Mouse (Mus musculus) heart, adult 2 months (tissue): ENCODE data around the gene Fam173b.

ENCODE experiments used
- CTCF ChIP-seq: fragments of 200-600 bp; IDR thresholded peaks from 2 replicates; pipeline ENCODE4 v1.8.1; 2022; ENCODE audit warnings: antibody characterized with exemption, mild to moderate bottlenecking, moderate library complexity
- POLR2A ChIP-seq: fragments of 200-500 bp; IDR thresholded peaks from 2 replicates; pipeline ENCODE4 v1.6.1; 2011; ENCODE audit warnings: mild to moderate bottlenecking, low read depth, low read length, control low read depth; ENCODE audit not compliant: insufficient read depth

DNA sequence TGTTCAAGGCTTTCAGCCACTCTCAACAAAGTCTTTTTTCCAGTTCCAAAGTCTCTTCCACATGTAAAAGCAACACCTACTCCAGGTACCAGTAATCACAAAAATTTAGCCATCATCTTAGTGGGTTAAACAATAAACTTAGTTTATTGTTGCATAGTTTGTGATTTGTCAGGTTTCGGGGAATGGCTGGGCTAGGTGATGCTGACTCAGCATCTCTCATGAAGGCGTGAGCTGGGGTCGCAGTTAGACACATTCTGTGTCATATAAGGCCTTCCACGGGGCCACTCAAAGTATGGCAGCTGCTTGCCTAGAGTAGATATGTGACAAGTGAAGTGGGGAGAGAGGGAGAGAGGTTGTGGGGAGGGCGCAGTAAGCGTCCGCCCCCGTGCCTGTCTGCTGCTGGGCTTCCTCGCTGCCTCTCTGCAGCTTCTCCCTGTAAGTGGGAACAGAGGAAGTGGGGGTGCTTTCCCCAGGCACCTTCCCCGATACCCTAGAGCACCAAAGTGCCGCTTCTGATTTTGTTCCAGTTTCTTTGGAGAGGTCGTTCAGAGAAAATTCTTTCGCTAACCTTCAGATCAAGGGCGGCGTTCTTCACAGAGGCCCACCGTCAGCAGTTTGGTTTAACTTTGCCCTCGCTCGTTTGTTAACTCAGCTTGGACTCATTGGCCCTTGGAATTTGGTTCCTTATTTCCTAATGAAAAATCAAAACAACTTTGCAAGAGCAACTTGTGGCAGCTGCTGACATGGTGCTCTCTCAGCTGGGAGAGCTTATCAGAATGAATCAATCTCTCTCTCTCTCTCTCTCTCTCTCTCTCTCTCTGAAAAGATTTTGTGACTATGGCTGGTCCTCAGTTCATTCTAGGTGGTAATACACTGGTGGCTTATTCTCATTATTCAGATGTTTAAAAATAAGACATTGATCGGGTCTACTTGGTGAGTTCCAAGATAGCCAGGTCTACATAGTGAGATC is 37.8 kb upstream of the Fam173b start:
- no peak for TF ChIP-seq POLR2A
- TF ChIP-seq CTCF = no peak
